Mouse (Mus musculus) E14TG2a.4 (cell line): ENCODE measurements around the gene Prdm10.

Experiments
- H3K27me3 ChIP-seq: 2 replicates; pipeline ENCODE4 v1.6.1; 2014; ENCODE audit warnings: low read length, control low read depth; ENCODE audit not compliant: insufficient read depth
- H3K36me3 ChIP-seq: 2 replicates; pipeline ENCODE4 v1.6.1; 2014; ENCODE audit warnings: low read length, control low read depth; ENCODE audit not compliant: insufficient read depth
- H3K4me1 ChIP-seq: replicated peaks from 2 replicates; pipeline ENCODE4 v1.6.1; 2014; ENCODE audit warnings: low read depth, low read length, control low read depth
- H3K4me3 ChIP-seq: replicated peaks from 2 replicates; pipeline ENCODE4 v1.5.1; 2014; ENCODE audit warnings: mild to moderate bottlenecking, low read length
- H3K9me3 ChIP-seq: 2 replicates; pipeline ENCODE4 v1.6.1; 2014; ENCODE audit warnings: low read length, control low read depth
- CTCF ChIP-seq: conservative IDR thresholded peaks from 2 replicates; pipeline ENCODE4 v1.5.1; 2014; ENCODE audit warnings: low read length
- NANOG ChIP-seq: IDR thresholded peaks from 2 replicates; pipeline ENCODE4 v1.6.1; 2014; ENCODE audit warnings: borderline replicate concordance, low read length, mixed read lengths
- POU5F1 ChIP-seq: IDR thresholded peaks from 2 replicates; pipeline ENCODE4 v1.6.1; 2014; ENCODE audit warnings: low read length, borderline replicate concordance

The Prdm10 gene

GRCm38 (mm10) chr9:31271221-31272015 lies 8.9 kb upstream of the Prdm10 start:
- H3K27me3 ChIP-seq = no peaks in the 10 kb centered on the region
- H3K36me3 ChIP-seq = no peaks in the 10 kb centered on the region
- TF ChIP-seq CTCF (no peak), NANOG (no peak), POU5F1 (no peak)
- H3K4me3 ChIP-seq = no peak overlapping the region
- no peaks in the 10 kb centered on the region for H3K9me3 ChIP-seq
- peaks cover 53% of the 10 kb centered on the region for H3K4me1 ChIP-seq

- Histone ChIP-seq H3K4me3 (no peak overlapping the region), H3K36me3 (no peaks in the 10 kb centered on the region), H3K4me1 (peaks cover 54% of the 10 kb centered on the region), H3K9me3 (no peaks in the 10 kb centered on the region), H3K27me3 (no peaks in the 10 kb centered on the region)
- TF ChIP-seq POU5F1 (no peak), NANOG (no peak), CTCF (no peak)
Observed at GRCm38 (mm10) chr9:31272160-31272559, 8.2 kb upstream of the Prdm10 start.

GRCm38 (mm10) chr9:31278651-31279050 lies 1.7 kb upstream of the Prdm10 start:
- peaks cover 70% of the 10 kb centered on the region for H3K4me1 ChIP-seq
- TF ChIP-seq CTCF = no peak
- no peak for TF ChIP-seq POU5F1
- no peak for TF ChIP-seq NANOG
- H3K36me3 ChIP-seq = peaks cover 4% of the 10 kb centered on the region; the same call in 1 of the 2 replicates
- H3K4me3 ChIP-seq = peak overlapping the region; percentile 90
- no peaks in the 10 kb centered on the region for H3K9me3 ChIP-seq
- no peaks in the 10 kb centered on the region for H3K27me3 ChIP-seq

- Histone ChIP-seq H3K4me3 (peak overlapping the region; percentile 90), H3K4me1 (peaks cover 70% of the 10 kb centered on the region), H3K9me3 (no peaks in the 10 kb centered on the region), H3K36me3 (peaks cover 4% of the 10 kb centered on the region; the same call in 1 of the 2 replicates), H3K27me3 (no peaks in the 10 kb centered on the region)
- no peak for TF ChIP-seq CTCF
- TF ChIP-seq NANOG = no peak
- TF ChIP-seq POU5F1 = no peak
Observed at GRCm38 (mm10) chr9:31279306-31279705, 1.0 kb upstream of the Prdm10 start.

GRCm38 (mm10) chr9:31279885-31280365 lies 413 bp upstream of the Prdm10 start:
- TF ChIP-seq CTCF (no peak), NANOG (peak; percentile 16; the same call in 1 of the 2 replicates)
- Histone ChIP-seq H3K9me3 (no peaks in the 10 kb centered on the region), H3K36me3 (peaks cover 4% of the 10 kb centered on the region; the same call in 1 of the 2 replicates), H3K4me3 (peak overlapping the region; percentile 90), H3K27me3 (no peaks in the 10 kb centered on the region), H3K4me1 (peaks cover 68% of the 10 kb centered on the region)

GRCm38 (mm10) chr9:31281011-31281662 lies 799 bp downstream of the Prdm10 start:
- H3K4me1 ChIP-seq = peaks cover 57% of the 10 kb centered on the region
- H3K9me3 ChIP-seq = no peaks in the 10 kb centered on the region
- no peak for TF ChIP-seq CTCF
- no peak for TF ChIP-seq POU5F1
- no peak for TF ChIP-seq NANOG
- H3K27me3 ChIP-seq = no peaks in the 10 kb centered on the region
- H3K36me3 ChIP-seq = peaks cover 6% of the 10 kb centered on the region; the same call in 1 of the 2 replicates
- peak overlapping the region; percentile 90 for H3K4me3 ChIP-seq

GRCm38 (mm10) chr9:31281663-31282015 lies 1.3 kb downstream of the Prdm10 start:
- no peaks in the 10 kb centered on the region for H3K9me3 ChIP-seq
- TF ChIP-seq CTCF = no peak
- TF ChIP-seq POU5F1 = no peak
- no peak for TF ChIP-seq NANOG
- H3K36me3 ChIP-seq = peaks cover 6% of the 10 kb centered on the region; the same call in 1 of the 2 replicates
- H3K4me3 ChIP-seq = peak overlapping the region; percentile 90
- peaks cover 58% of the 10 kb centered on the region for H3K4me1 ChIP-seq
- no peaks in the 10 kb centered on the region for H3K27me3 ChIP-seq

- H3K36me3 ChIP-seq = peaks cover 6% of the 10 kb centered on the region; the same call in 1 of the 2 replicates
- H3K9me3 ChIP-seq = no peaks in the 10 kb centered on the region
- peak overlapping the region; percentile 90 for H3K4me3 ChIP-seq
- TF ChIP-seq POU5F1 (no peak), NANOG (no peak), CTCF (no peak)
- no peaks in the 10 kb centered on the region for H3K27me3 ChIP-seq
- peaks cover 57% of the 10 kb centered on the region for H3K4me1 ChIP-seq
Observed at GRCm38 (mm10) chr9:31282536-31282935, 2.2 kb downstream of the Prdm10 start.
